Comparison of ENCODE assay signal across 8 mouse cellular contexts in the genomic region with DNA sequence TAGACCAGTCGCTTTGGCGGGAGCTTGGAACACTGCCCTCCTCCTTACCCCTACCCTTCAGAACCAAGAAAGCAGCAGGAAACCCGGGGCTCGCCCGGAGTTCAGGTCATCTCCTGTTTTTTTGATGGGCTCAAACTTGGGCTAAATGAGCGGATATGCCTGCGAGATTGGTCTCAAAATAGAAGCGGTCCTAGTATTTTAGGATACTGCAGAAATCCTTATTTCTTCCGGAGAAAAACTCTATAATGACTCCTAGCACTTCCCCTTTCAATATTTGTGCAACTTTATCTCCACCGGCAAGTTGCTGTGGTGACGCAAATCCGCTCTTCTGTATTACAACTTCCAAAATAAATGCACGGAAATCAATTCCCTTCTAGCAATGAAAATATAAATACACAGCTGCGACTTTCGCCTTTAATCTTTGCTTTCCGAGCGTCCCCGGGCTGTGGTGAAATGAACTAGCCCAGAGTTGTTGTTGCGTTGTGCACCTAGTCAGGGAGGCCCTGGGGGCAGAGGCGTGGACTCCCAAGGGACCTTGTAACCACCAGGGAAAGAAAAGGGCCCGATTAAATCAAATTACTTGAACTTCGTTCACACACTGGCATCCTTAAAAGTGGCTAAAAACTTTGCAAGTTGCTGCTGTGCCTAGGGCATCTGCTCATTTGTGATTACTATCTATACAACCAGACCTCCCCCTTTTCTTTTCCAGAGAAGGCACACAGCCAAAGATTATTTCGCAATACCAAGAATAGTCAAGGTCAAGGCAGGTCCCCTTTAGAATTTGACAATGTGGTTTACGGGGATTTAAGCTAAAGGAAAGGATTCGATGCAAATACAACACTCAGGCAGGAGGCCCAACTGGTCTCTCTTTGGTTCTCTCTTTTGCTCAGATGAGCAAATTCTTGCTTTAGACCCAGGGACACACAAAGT. TPM values are rescaled to one million over a fixed set of nuclear protein-coding genes. Genes with fewer than 3 reads are reported as not detected.
DNase-seq lines count a peak whose midpoint lies in the region; ATAC-seq and TF ChIP-seq lines count a peak whose summit lies in the region.

No protein-coding gene starts in this region.

- intact Hi-C loops in heart, adult 2 months (cut with DNase I), result loop anchor here (1.0 to 10.0 kb wide), 4 partner anchors 264 to 700 kb away; a partner anchor contains a TSS

- no peak overlapping the region for H3K27ac ChIP-seq in limb, embryonic 11.5 days (replicated peaks; ENCODE audit: low read depth, low read length)
- H3K27ac ChIP-seq in limb, embryonic 10.5 days, result no peak overlapping the region
- H3K27ac ChIP-seq in heart, adult 2 months, result peak overlapping the region; percentile 72
- 0 out of 2 replicates have a peak overlapping the region, but pooled peaks have one; percentile 22 for H3K27ac ChIP-seq in liver, embryonic 11.5 days (ENCODE audit: low read depth, low read length)

- H3K9me3 ChIP-seq in limb, embryonic 11.5 days (ENCODE audit: control insufficient read depth, low read length), result no peaks in the 10 kb centered on the region
- no peaks in the 10 kb centered on the region for H3K9me3 ChIP-seq in limb, embryonic 10.5 days (replicated peaks)
- no peaks in the 10 kb centered on the region for H3K9me3 ChIP-seq in liver, embryonic 11.5 days (ENCODE audit: control insufficient read depth, low read length)

- H3K4me1 ChIP-seq in limb, embryonic 11.5 days (ENCODE audit: control insufficient read depth, insufficient read depth, low read length), result 0 out of 2 replicates have a peak, but pooled peaks cover 4% of the 10 kb centered on the region
- H3K4me1 ChIP-seq in limb, embryonic 10.5 days, result peaks cover 20% of the 10 kb centered on the region
- H3K4me1 ChIP-seq in heart, adult 2 months (ENCODE audit: control insufficient read depth, insufficient read depth, low read length), result peaks cover 5% of the 10 kb centered on the region
- H3K4me1 ChIP-seq in liver, embryonic 11.5 days (replicated peaks; ENCODE audit: control insufficient read depth, insufficient read depth, low read length), result peaks cover 15% of the 10 kb centered on the region

- H3K4me3 ChIP-seq in limb, embryonic 11.5 days (ENCODE audit: low read depth, low read length), result no peak overlapping the region
- H3K4me3 ChIP-seq in limb, embryonic 10.5 days, result no peak overlapping the region
- H3K4me3 ChIP-seq in heart, adult 2 months, result peak overlapping the region; percentile 0; the same call in 1 of the 2 replicates
- no peak overlapping the region for H3K4me3 ChIP-seq in liver, embryonic 11.5 days (ENCODE audit: low read depth, low read length)

- no peak for ATAC-seq in limb, embryonic 11.5 days (ENCODE audit: insufficient number of reproducible peaks, low FRiP score, low TSS enrichment, low read depth)
- no peak for ATAC-seq in liver, embryonic 11.5 days (replicated peaks; ENCODE audit: low FRiP score)
- ATAC-seq in CD4-positive, CD25-positive, alpha-beta regulatory T cell, adult 4 months, result no peak

- 2% methylated on average over 25 of the region's 25 CpGs for WGBS in limb, embryonic 11.5 days
- WGBS in limb, embryonic 10.5 days, result 2% methylated on average over 25 of the region's 25 CpGs
- 14% methylated on average over 25 of the region's 25 CpGs for whole genome bisulfite sequencing in heart, adult 2 months
- 6% methylated on average over 25 of the region's 25 CpGs for WGBS in liver, embryonic 11.5 days

- peaks cover 57% of the 10 kb centered on the region for H3K27me3 ChIP-seq in limb, embryonic 11.5 days (ENCODE audit: control insufficient read depth, insufficient read depth, low read length)
- peaks cover 97% of the 10 kb centered on the region for H3K27me3 ChIP-seq in limb, embryonic 10.5 days (ENCODE audit: low read depth, poor library complexity, severe bottlenecking)
- no peaks in the 10 kb centered on the region; the same call in 1 of the 2 replicates for H3K27me3 ChIP-seq in heart, adult 2 months (ENCODE audit: control insufficient read depth, insufficient read depth, low read length)
- H3K27me3 ChIP-seq in liver, embryonic 11.5 days (replicated peaks; ENCODE audit: control insufficient read depth, insufficient read depth, low read length), result peaks cover 62% of the 10 kb centered on the region

- TF ChIP-seq POLR2A in heart, adult 2 months (IDR thresholded peaks at IDR 0.05; ENCODE audit: insufficient read depth, low read depth, low read length), result peak; percentile 47; the same call in 1 of the 2 replicates

- no peak for TF ChIP-seq CTCF in heart, adult 2 months (IDR thresholded peaks at IDR 0.05)

- H3K79me2 ChIP-seq in heart, adult 2 months (replicated peaks; ENCODE audit: control insufficient read depth, insufficient read depth, low read length), result no peaks in the 10 kb centered on the region

- H3K4me2 ChIP-seq in limb, embryonic 11.5 days (ENCODE audit: low read depth, severe bottlenecking), result no peak overlapping the region
- H3K4me2 ChIP-seq in liver, embryonic 11.5 days, result peak overlapping the region; percentile 45

- no peak for TF ChIP-seq EP300 in heart, adult 2 months (IDR thresholded peaks at IDR 0.05; ENCODE audit: insufficient read depth, low read depth, low read length)

- H3K36me3 ChIP-seq in limb, embryonic 11.5 days (ENCODE audit: control insufficient read depth, insufficient read depth, low read length), result no peaks in the 10 kb centered on the region
- no peaks in the 10 kb centered on the region for H3K36me3 ChIP-seq in limb, embryonic 10.5 days
- no peaks in the 10 kb centered on the region for H3K36me3 ChIP-seq in heart, adult 2 months (ENCODE audit: control insufficient read depth, insufficient read depth, low read length)
- H3K36me3 ChIP-seq in liver, embryonic 11.5 days (ENCODE audit: control insufficient read depth, insufficient read depth, low read length), result no peaks in the 10 kb centered on the region

- H3K9ac ChIP-seq in limb, embryonic 11.5 days (ENCODE audit: low read length), result no peak overlapping the region
- no peak overlapping the region for H3K9ac ChIP-seq in heart, adult 2 months (ENCODE audit: low read depth, low read length)
- no peak overlapping the region for H3K9ac ChIP-seq in liver, embryonic 11.5 days (ENCODE audit: low read depth, low read length)

- peak; percentile 46 for DNase-seq in limb, embryonic 11.5 days (ENCODE audit: low spot score)
- DNase-seq in limb, embryonic 10.5 days (ENCODE audit: low spot score), result no peak
- DNase-seq in heart, adult 2 months, result peak; percentile 61 to 69
- no peak for DNase-seq in liver, embryonic 11.5 days (ENCODE audit: low spot score)
- peak; percentile 50 for DNase-seq in skeletal muscle tissue, adult 2 months (ENCODE audit: low read depth, low spot score)
- DNase-seq in left cerebral cortex, adult 11 months (ENCODE audit: low spot score), result no peak
- DNase-seq in urinary bladder, adult 18-20 months (ENCODE audit: low spot score in 2 of 2), result no peak

RNA-seq across cellular contexts. Expression of a gene that starts 2.8 kb away (rescaled TPM):
- 10.5 and 12.8 TPM in 2 replicates for polyA plus RNA-seq in limb, embryonic 11.5 days (2014; fragmentation: Nextera tagmentation; extraction: Ambion mirVana)
- 7.2 and 9.5 TPM in 2 replicates for polyA plus RNA-seq in limb, embryonic 10.5 days (2016; fragmentation: Nextera tagmentation; extraction: Ambion mirVana)
- total RNA-seq in heart, adult 2 months (2021), result 10 to 100 TPM in 1 of 2 experiments, 1 to 10 TPM in 1; 7.6 to 10.8 TPM
- 8.8 and 11.4 TPM in 2 replicates for polyA plus RNA-seq in heart, adult 2 months (2012; rRNA removed)
- polyA plus RNA-seq in liver, embryonic 11.5 days (2014; fragmentation: Nextera tagmentation; extraction: Ambion mirVana), result 42.3 and 46.9 TPM in 2 replicates
- polyA plus RNA-seq in CD4-positive, CD25-positive, alpha-beta regulatory T cell, adult 4 months (2017; shearing (Covaris generic)), result not detected

Comparison
In these comparisons a context has a peak if more than half of its experiments do, and no peak if none do; other contexts are left out.
1. DNase-seq: peak in limb, embryonic 11.5 days (single experiment), heart, adult 2 months (2 of 2) and skeletal muscle tissue, adult 2 months (single experiment); none in limb, embryonic 10.5 days (single experiment), liver, embryonic 11.5 days (single experiment), left cerebral cortex, adult 11 months (single experiment) and urinary bladder, adult 18-20 months (0 of 2).
2. H3K27ac ChIP-seq: peak in heart, adult 2 months (single experiment) and liver, embryonic 11.5 days (single experiment); none in limb, embryonic 11.5 days (single experiment) and limb, embryonic 10.5 days (single experiment).